Mouse (Mus musculus): ENCODE measurements around the gene Enpp6. TPM values are rescaled to one million over a fixed set of nuclear protein-coding genes. Genes with fewer than 3 reads are reported as not detected.
"Not testable (repeated sequence)": the region's sequence is repeated elsewhere in the genome, so short reads cannot be mapped to it uniquely, and the experiment has no call there.

Enpp6 gene
- polyA plus RNA-seq, 1 experiment from 2014 or later: 1.7 TPM

DNA sequence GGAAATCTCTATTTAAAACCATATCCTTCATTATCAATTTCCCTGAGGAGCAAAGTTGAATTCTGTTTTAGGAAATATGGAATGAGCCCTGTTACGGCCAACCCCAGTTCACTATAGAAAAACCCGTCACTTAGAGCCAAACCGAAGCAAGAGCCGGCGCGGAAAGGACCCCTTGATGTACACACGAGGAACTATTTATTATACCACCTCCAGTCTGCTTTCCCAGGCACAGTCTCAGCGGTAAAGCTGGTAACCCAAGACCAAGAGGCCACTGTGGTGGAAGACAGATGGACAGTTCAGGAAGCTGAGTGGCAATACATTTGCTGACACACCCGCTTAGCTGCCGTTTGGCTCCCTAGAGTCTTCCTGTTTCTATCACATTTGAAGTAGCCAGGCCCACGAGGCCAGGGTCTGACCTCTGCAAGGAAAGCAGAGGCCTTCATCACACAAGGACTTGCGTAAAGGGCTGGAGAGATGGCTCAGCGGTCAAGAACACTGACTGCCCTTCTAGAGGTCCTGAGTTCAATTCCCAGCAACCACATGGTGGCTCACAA lies 21.6 kb downstream of the Enpp6 start:
- WGBS: 38% methylated on average over 13 of the region's 13 CpGs
- H3K9me3 ChIP-seq (replicated peaks): no peaks in the 10 kb centered on the region
- no peaks in the 10 kb centered on the region for H3K27me3 ChIP-seq
- no peak overlapping the region for H3K27ac ChIP-seq
- no peak overlapping the region for H3K4me2 ChIP-seq
- no peaks in the 10 kb centered on the region for H3K36me3 ChIP-seq
- no peaks in the 10 kb centered on the region for H3K4me1 ChIP-seq
- no peak overlapping the region for H3K9ac ChIP-seq
- no peak overlapping the region for H3K4me3 ChIP-seq (replicated peaks)
- no peak for ATAC-seq (replicated peaks; ENCODE audit: low FRiP score)

DNA sequence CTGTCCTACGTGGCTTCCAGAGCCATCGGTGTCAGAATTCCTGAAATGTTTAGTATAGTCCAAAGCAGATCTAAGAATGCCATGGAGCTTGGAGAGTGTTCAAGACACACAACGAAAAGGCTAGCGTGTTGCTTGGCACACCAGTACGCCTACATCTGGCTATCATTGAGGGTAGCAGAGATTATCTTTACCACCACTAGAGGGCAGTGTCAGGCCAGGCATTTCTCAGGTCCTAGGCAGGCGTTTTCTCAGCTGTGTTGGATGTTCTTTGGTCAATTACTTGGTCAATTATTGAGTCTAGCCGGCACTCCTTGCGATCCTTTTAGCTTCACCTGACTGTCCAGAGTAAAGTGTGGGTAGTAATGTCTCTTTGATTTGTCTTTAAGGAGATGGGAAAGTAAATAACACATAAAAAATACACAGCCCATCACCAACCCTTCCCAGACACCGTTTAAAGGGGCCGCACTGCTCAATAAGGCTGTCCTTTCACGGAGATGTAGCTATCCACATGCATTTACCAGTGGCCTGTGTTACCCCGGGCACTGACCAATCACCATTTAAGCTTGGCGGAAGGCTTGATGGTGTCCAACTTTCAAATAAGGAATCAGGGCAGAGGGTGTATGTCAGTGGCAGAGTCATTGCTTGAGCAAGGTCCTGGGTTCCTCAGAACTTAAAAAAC lies 29.7 kb downstream of the Enpp6 start:
- Histone ChIP-seq H3K4me2 (no peak overlapping the region), H3K27me3 (peaks cover 17% of the 10 kb centered on the region; the same call in 1 of the 2 replicates), H3K36me3 (no peaks in the 10 kb centered on the region), H3K4me1 (peaks cover 3% of the 10 kb centered on the region; the same call in 1 of the 2 replicates), H3K27ac (no peak overlapping the region), H3K9me3 (replicated peaks) (no peaks in the 10 kb centered on the region), H3K4me3 (replicated peaks) (no peak overlapping the region), H3K9ac (no peak overlapping the region)
- 41% methylated on average over 13 of the region's 13 CpGs for WGBS
- no peak for ATAC-seq (replicated peaks; ENCODE audit: low FRiP score)

- WGBS: 43% methylated on average over 8 of the region's 8 CpGs
- Histone ChIP-seq H3K9ac (no peak overlapping the region), H3K4me2 (no peak overlapping the region), H3K27ac (no peak overlapping the region), H3K27me3 (no peaks in the 10 kb centered on the region), H3K4me1 (peaks cover 4% of the 10 kb centered on the region; the same call in 1 of the 2 replicates), H3K4me3 (replicated peaks) (no peak overlapping the region), H3K9me3 (replicated peaks) (no peaks in the 10 kb centered on the region), H3K36me3 (no peaks in the 10 kb centered on the region)
- no peak for ATAC-seq (replicated peaks; ENCODE audit: low FRiP score)
Observed at GRCm38 (mm10) chr8:47021135-47021555, 34.5 kb downstream of the Enpp6 start.

DNA sequence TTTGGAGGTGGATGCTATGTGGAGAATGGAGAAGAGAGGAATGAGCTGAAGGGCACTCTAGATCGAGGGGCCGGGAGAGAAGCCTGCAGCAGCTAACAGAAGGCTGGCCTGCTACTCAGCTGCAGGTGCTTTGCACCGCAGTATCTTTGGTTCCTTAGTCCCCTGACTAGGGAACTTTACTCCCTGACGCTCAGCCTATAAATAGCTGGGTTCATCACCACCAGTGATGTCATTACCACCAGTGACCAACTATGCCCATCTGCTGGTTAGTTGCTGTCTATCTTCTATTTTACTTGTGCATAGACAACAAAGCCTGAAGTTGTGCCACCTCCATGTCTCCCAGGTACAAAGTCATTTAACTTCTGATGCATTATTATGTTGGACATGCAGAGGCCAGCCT lies 37.9 kb downstream of the Enpp6 start:
- Histone ChIP-seq H3K4me2 (no peak overlapping the region), H3K9ac (no peak overlapping the region), H3K36me3 (no peaks in the 10 kb centered on the region), H3K27ac (no peak overlapping the region), H3K27me3 (no peaks in the 10 kb centered on the region), H3K4me3 (replicated peaks) (no peak overlapping the region), H3K4me1 (peaks cover 4% of the 10 kb centered on the region; the same call in 1 of the 2 replicates), H3K9me3 (replicated peaks) (no peaks in the 10 kb centered on the region)
- 91% methylated on average over 4 of the region's 4 CpGs for WGBS
- ATAC-seq (replicated peaks; ENCODE audit: low FRiP score): no peak

- WGBS: 86% methylated on average over 10 of the region's 10 CpGs
- Histone ChIP-seq H3K4me3 (replicated peaks) (no peak overlapping the region), H3K9me3 (replicated peaks) (no peaks in the 10 kb centered on the region), H3K27me3 (no peaks in the 10 kb centered on the region), H3K36me3 (no peaks in the 10 kb centered on the region), H3K27ac (no peak overlapping the region), H3K4me1 (no peaks in the 10 kb centered on the region), H3K9ac (no peak overlapping the region), H3K4me2 (no peak overlapping the region)
- ATAC-seq (replicated peaks; ENCODE audit: low FRiP score): no peak
Observed at GRCm38 (mm10) chr8:47026841-47027490, 40.3 kb downstream of the Enpp6 start.

GRCm38 (mm10) chr8:47028474-47028873 lies 41.8 kb downstream of the Enpp6 start:
- Histone ChIP-seq H3K9ac (no peak overlapping the region), H3K27me3 (no peaks in the 10 kb centered on the region), H3K9me3 (replicated peaks) (no peaks in the 10 kb centered on the region), H3K4me3 (replicated peaks) (no peak overlapping the region), H3K36me3 (no peaks in the 10 kb centered on the region), H3K4me2 (no peak overlapping the region), H3K4me1 (no peaks in the 10 kb centered on the region), H3K27ac (no peak overlapping the region)
- WGBS: 82% methylated on average over 6 of the region's 6 CpGs
- ATAC-seq (replicated peaks; ENCODE audit: low FRiP score): no peak

DNA sequence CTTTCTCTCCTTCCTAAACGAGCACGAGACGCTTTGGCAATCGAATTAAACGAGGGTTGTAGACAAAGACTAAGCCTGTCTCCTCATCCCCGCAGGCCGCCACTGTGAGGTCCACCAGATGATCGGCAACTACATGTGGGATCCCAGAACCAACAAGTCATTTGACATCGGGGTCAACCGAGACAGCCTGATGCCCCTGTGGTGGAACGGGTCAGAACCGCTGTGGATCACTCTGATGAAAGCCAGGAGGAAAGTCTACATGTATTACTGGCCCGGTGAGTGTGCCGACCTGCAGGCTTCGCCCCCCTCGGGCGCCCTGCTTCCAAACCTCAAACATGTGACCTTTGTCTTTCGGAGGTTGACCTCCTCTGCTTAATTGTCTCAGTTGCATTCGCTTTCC lies 43.6 kb downstream of the Enpp6 start:
- Histone ChIP-seq H3K36me3 (no peaks in the 10 kb centered on the region), H3K27me3 (no peaks in the 10 kb centered on the region), H3K4me3 (replicated peaks) (no peak overlapping the region), H3K9me3 (replicated peaks) (no peaks in the 10 kb centered on the region), H3K4me2 (no peak overlapping the region), H3K9ac (no peak overlapping the region), H3K27ac (no peak overlapping the region), H3K4me1 (no peaks in the 10 kb centered on the region)
- no peak for ATAC-seq (replicated peaks; ENCODE audit: low FRiP score)
- 93% methylated on average over 19 of the region's 19 CpGs for WGBS

DNA sequence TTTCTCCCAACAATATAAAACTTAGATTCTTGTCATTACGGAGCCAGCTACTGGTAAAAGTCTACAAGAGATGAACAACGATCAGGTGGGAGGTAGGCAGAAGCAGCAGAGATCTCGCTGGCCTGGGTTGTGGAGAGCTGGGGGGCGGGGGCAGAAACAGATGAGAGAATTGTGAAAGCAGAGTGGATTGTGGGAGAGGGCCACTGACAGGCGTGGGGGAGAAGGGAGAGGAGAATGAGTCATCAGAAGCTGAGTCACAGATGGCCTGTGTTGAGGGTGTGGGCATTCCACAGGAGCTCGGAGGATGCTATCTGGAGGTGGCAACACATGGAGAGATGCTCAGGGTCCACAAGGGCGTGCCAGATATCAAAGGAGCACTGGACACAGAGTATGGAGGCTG lies 45.4 kb downstream of the Enpp6 start:
- no peak for ATAC-seq (replicated peaks; ENCODE audit: low FRiP score)

DNA sequence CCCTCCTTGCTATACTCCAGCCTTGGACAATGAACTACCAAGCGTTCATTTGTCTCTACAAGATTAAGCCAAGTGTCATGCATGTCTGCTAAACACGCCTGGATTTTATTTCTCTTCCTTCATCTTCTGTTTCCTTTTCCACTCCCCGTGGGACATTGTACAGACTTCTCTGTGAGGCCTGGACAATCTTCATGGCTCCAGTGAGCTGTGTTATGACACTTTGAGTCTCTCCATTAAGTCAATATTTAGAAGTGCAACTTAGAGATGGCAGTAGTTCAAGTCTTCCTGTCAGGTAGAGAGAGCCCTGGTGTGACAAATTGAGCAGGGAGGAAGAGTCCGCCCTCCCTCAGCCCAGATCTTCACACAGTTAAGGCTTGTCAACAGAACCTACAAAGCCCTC lies 47.3 kb downstream of the Enpp6 start:
- ATAC-seq (replicated peaks; ENCODE audit: low FRiP score): no peak
- H3K9ac ChIP-seq: no peak overlapping the region
- no peak overlapping the region for H3K4me3 ChIP-seq (replicated peaks)
- no peak overlapping the region for H3K4me2 ChIP-seq
- no peaks in the 10 kb centered on the region for H3K27me3 ChIP-seq
- H3K9me3 ChIP-seq (replicated peaks): no peaks in the 10 kb centered on the region
- WGBS: 72% methylated on average over 4 of the region's 4 CpGs
- H3K4me1 ChIP-seq: no peaks in the 10 kb centered on the region; the same call in 1 of the 2 replicates
- H3K36me3 ChIP-seq: no peaks in the 10 kb centered on the region
- H3K27ac ChIP-seq: no peak overlapping the region

More for the DNA sequence above, 45.4 kb downstream of the Enpp6 start:
- Histone ChIP-seq H3K9me3 (replicated peaks) (no peaks in the 10 kb centered on the region), H3K4me2 (no peak overlapping the region), H3K9ac (no peak overlapping the region), H3K27me3 (no peaks in the 10 kb centered on the region), H3K4me3 (replicated peaks) (no peak overlapping the region), H3K4me1 (no peaks in the 10 kb centered on the region), H3K36me3 (no peaks in the 10 kb centered on the region), H3K27ac (no peak overlapping the region)
- WGBS: 73% methylated on average over 7 of the region's 7 CpGs

GRCm38 (mm10) chr8:47036501-47036900 lies 49.8 kb downstream of the Enpp6 start:
- Histone ChIP-seq H3K4me1 (no peaks in the 10 kb centered on the region; the same call in 1 of the 2 replicates), H3K9ac (no peak overlapping the region), H3K4me2 (no peak overlapping the region), H3K4me3 (replicated peaks) (no peak overlapping the region), H3K36me3 (no peaks in the 10 kb centered on the region), H3K27ac (no peak overlapping the region), H3K9me3 (replicated peaks) (0 out of 2 replicates have a peak, but pooled peaks cover 4% of the 10 kb centered on the region), H3K27me3 (no peaks in the 10 kb centered on the region)
- 61% methylated on average over 8 of the region's 8 CpGs for WGBS
- no peak for ATAC-seq (replicated peaks; ENCODE audit: low FRiP score)

- 0 out of 2 replicates have a peak, but pooled peaks have one; percentile 33 for ATAC-seq (replicated peaks; ENCODE audit: low FRiP score)
- no peaks in the 10 kb centered on the region; the same call in 1 of the 2 replicates for H3K4me1 ChIP-seq
Observed at GRCm38 (mm10) chr8:47037405-47037804, 50.7 kb downstream of the Enpp6 start.

GRCm38 (mm10) chr8:47040215-47040614 lies 53.5 kb downstream of the Enpp6 start:
- H3K9ac ChIP-seq; H3K27me3 ChIP-seq; H3K4me2 ChIP-seq; H3K27ac ChIP-seq; H3K9me3 ChIP-seq (replicated peaks); H3K4me3 ChIP-seq (replicated peaks); H3K4me1 ChIP-seq; ATAC-seq (replicated peaks; ENCODE audit: low FRiP score); H3K36me3 ChIP-seq: not testable (repeated sequence)
- 88% methylated on average over 4 of the region's 4 CpGs for WGBS

More at GRCm38 (mm10) chr8:47037405-47037804, 50.7 kb downstream of the Enpp6 start:
- no peaks in the 10 kb centered on the region for H3K27me3 ChIP-seq
- 34% methylated on average over 5 of the region's 5 CpGs for WGBS
- H3K4me2 ChIP-seq: no peak overlapping the region
- 0 out of 2 replicates have a peak, but pooled peaks cover 4% of the 10 kb centered on the region for H3K9me3 ChIP-seq (replicated peaks)
- H3K36me3 ChIP-seq: no peaks in the 10 kb centered on the region
- H3K9ac ChIP-seq: no peak overlapping the region
- no peak overlapping the region for H3K4me3 ChIP-seq (replicated peaks)
- 0 out of 2 replicates have a peak overlapping the region, but pooled peaks have one; percentile 13 for H3K27ac ChIP-seq
